Mouse (Mus musculus): Measurements from ENCODE around the gene Tlx1. TPM values are rescaled to one million over a fixed set of nuclear protein-coding genes. Genes with fewer than 3 reads are reported as not detected.

The Tlx1 gene
- polyA plus RNA-seq, 1 experiment from 2014 or later = 7.4 TPM

- peak; percentile 55 for DNase-seq (ENCODE audit: low spot score)
- H3K27ac ChIP-seq = no peak overlapping the region
- H3K36me3 ChIP-seq = no peaks in the 10 kb centered on the region
- 2% methylated on average over 36 of the region's 36 CpGs for WGBS
- H3K27me3 ChIP-seq (ENCODE audit: insufficient read depth, poor library complexity, severe bottlenecking) = peaks cover 99% of the 10 kb centered on the region
- peaks cover 10% of the 10 kb centered on the region; the same call in 1 of the 2 replicates for H3K9me3 ChIP-seq
- H3K4me3 ChIP-seq = peak overlapping the region; percentile 44
- H3K4me1 ChIP-seq (replicated peaks) = peaks cover 48% of the 10 kb centered on the region
These were observed 1.1 kb downstream of the Tlx1 start for GRCm38 (mm10) chr19:45151361-45152182.

- peak overlapping the region; percentile 32 for H3K4me3 ChIP-seq
- H3K27me3 ChIP-seq (ENCODE audit: insufficient read depth, poor library complexity, severe bottlenecking) = peaks cover 99% of the 10 kb centered on the region
- no peaks in the 10 kb centered on the region for H3K36me3 ChIP-seq
- WGBS = 2% methylated on average over 8 of the region's 8 CpGs
- DNase-seq (ENCODE audit: low spot score) = peak; percentile 52
- no peak overlapping the region for H3K27ac ChIP-seq
- H3K9me3 ChIP-seq = peaks cover 10% of the 10 kb centered on the region; the same call in 1 of the 2 replicates
- H3K4me1 ChIP-seq (replicated peaks) = peaks cover 41% of the 10 kb centered on the region
These were observed 1.7 kb downstream of the Tlx1 start for GRCm38 (mm10) chr19:45152183-45152650.

- H3K36me3 ChIP-seq = no peaks in the 10 kb centered on the region
- under 1% methylated on average over 44 of the region's 44 CpGs for WGBS
- no peak overlapping the region for H3K27ac ChIP-seq
- no peaks in the 10 kb centered on the region for H3K9me3 ChIP-seq
- H3K4me1 ChIP-seq (replicated peaks) = peaks cover 41% of the 10 kb centered on the region
- DNase-seq (ENCODE audit: low spot score) = peak; percentile 64
- peak overlapping the region; percentile 32 for H3K4me3 ChIP-seq
- H3K27me3 ChIP-seq (ENCODE audit: insufficient read depth, poor library complexity, severe bottlenecking) = peaks cover 99% of the 10 kb centered on the region
These were observed 3.0 kb downstream of the Tlx1 start for GRCm38 (mm10) chr19:45153311-45154058.

- Histone ChIP-seq H3K9me3 (no peaks in the 10 kb centered on the region), H3K27ac (no peak overlapping the region), H3K27me3 (ENCODE audit: insufficient read depth, poor library complexity, severe bottlenecking) (peaks cover 99% of the 10 kb centered on the region), H3K4me3 (peak overlapping the region; percentile 32), H3K36me3 (no peaks in the 10 kb centered on the region), H3K4me1 (replicated peaks) (peaks cover 41% of the 10 kb centered on the region)
- DNase-seq (ENCODE audit: low spot score) = no peak
- under 1% methylated on average over 24 of the region's 24 CpGs for WGBS
These were observed 3.5 kb downstream of the Tlx1 start for GRCm38 (mm10) chr19:45154059-45154386.

GRCm38 (mm10) chr19:45154521-45154920 is 4.0 kb downstream of the Tlx1 start:
- Histone ChIP-seq H3K27me3 (ENCODE audit: insufficient read depth, poor library complexity, severe bottlenecking) (peaks cover 100% of the 10 kb centered on the region), H3K36me3 (no peaks in the 10 kb centered on the region), H3K9me3 (no peaks in the 10 kb centered on the region), H3K4me3 (peak overlapping the region; percentile 32; the same call in 1 of the 2 replicates), H3K4me1 (replicated peaks) (peaks cover 41% of the 10 kb centered on the region), H3K27ac (no peak overlapping the region)
- peak; percentile 45 for DNase-seq (ENCODE audit: low spot score)
- under 1% methylated on average over 18 of the region's 18 CpGs for WGBS

GRCm38 (mm10) chr19:45155141-45155790 is 4.8 kb downstream of the Tlx1 start:
- Histone ChIP-seq H3K27ac (no peak overlapping the region), H3K36me3 (no peaks in the 10 kb centered on the region), H3K9me3 (no peaks in the 10 kb centered on the region), H3K27me3 (ENCODE audit: insufficient read depth, poor library complexity, severe bottlenecking) (peaks cover 100% of the 10 kb centered on the region), H3K4me3 (no peak overlapping the region), H3K4me1 (replicated peaks) (peaks cover 38% of the 10 kb centered on the region)
- WGBS = 2% methylated on average over 15 of the region's 15 CpGs
- DNase-seq (ENCODE audit: low spot score) = peak; percentile 61

GRCm38 (mm10) chr19:45155791-45156186 is 5.3 kb downstream of the Tlx1 start:
- Histone ChIP-seq H3K4me3 (no peak overlapping the region), H3K9me3 (no peaks in the 10 kb centered on the region), H3K4me1 (replicated peaks) (peaks cover 37% of the 10 kb centered on the region), H3K27me3 (ENCODE audit: insufficient read depth, poor library complexity, severe bottlenecking) (peaks cover 100% of the 10 kb centered on the region), H3K27ac (no peak overlapping the region), H3K36me3 (no peaks in the 10 kb centered on the region)
- peak; percentile 51 for DNase-seq (ENCODE audit: low spot score)
- under 1% methylated on average over 26 of the region's 26 CpGs for WGBS

GRCm38 (mm10) chr19:45156381-45156780 is 5.9 kb downstream of the Tlx1 start:
- H3K4me3 ChIP-seq = no peak overlapping the region
- H3K9me3 ChIP-seq = no peaks in the 10 kb centered on the region
- no peak overlapping the region for H3K27ac ChIP-seq
- H3K36me3 ChIP-seq = no peaks in the 10 kb centered on the region
- DNase-seq (ENCODE audit: low spot score) = no peak
- H3K27me3 ChIP-seq (ENCODE audit: insufficient read depth, poor library complexity, severe bottlenecking) = peaks cover 100% of the 10 kb centered on the region
- 2% methylated on average over 5 of the region's 5 CpGs for WGBS
- peaks cover 33% of the 10 kb centered on the region for H3K4me1 ChIP-seq (replicated peaks)

- no peaks in the 10 kb centered on the region for H3K36me3 ChIP-seq
- no peak overlapping the region for H3K27ac ChIP-seq
- H3K4me3 ChIP-seq = no peak overlapping the region
- peaks cover 100% of the 10 kb centered on the region for H3K27me3 ChIP-seq (ENCODE audit: insufficient read depth, poor library complexity, severe bottlenecking)
- no peak for DNase-seq (ENCODE audit: low spot score)
- WGBS = 7% methylated on average over 4 of the region's 4 CpGs
- H3K9me3 ChIP-seq = no peaks in the 10 kb centered on the region
- peaks cover 29% of the 10 kb centered on the region for H3K4me1 ChIP-seq (replicated peaks)
These were observed 7.7 kb downstream of the Tlx1 start for GRCm38 (mm10) chr19:45158201-45158600.

- peaks cover 22% of the 10 kb centered on the region for H3K4me1 ChIP-seq (replicated peaks)
- WGBS = 1% methylated on average over 20 of the region's 20 CpGs
- no peaks in the 10 kb centered on the region for H3K36me3 ChIP-seq
- peaks cover 100% of the 10 kb centered on the region for H3K27me3 ChIP-seq (ENCODE audit: insufficient read depth, poor library complexity, severe bottlenecking)
- H3K4me3 ChIP-seq = no peak overlapping the region
- H3K27ac ChIP-seq = no peak overlapping the region
- H3K9me3 ChIP-seq = no peaks in the 10 kb centered on the region
- DNase-seq (ENCODE audit: low spot score) = peak; percentile 55
These were observed 8.4 kb downstream of the Tlx1 start for GRCm38 (mm10) chr19:45158896-45159295.

- no peaks in the 10 kb centered on the region for H3K9me3 ChIP-seq
- peaks cover 17% of the 10 kb centered on the region for H3K4me1 ChIP-seq (replicated peaks)
- no peak for DNase-seq (ENCODE audit: low spot score)
- H3K36me3 ChIP-seq = no peaks in the 10 kb centered on the region
- no peak overlapping the region for H3K27ac ChIP-seq
- no peak overlapping the region for H3K4me3 ChIP-seq
- peaks cover 100% of the 10 kb centered on the region for H3K27me3 ChIP-seq (ENCODE audit: insufficient read depth, poor library complexity, severe bottlenecking)
- under 1% methylated on average over 5 of the region's 5 CpGs for WGBS
These were observed 9.0 kb downstream of the Tlx1 start for GRCm38 (mm10) chr19:45159491-45159890.

- no peaks in the 10 kb centered on the region for H3K36me3 ChIP-seq
- WGBS = under 1% methylated on average over 5 of the region's 5 CpGs
- H3K4me3 ChIP-seq = no peak overlapping the region
- no peaks in the 10 kb centered on the region for H3K9me3 ChIP-seq
- no peak overlapping the region for H3K27ac ChIP-seq
- peaks cover 100% of the 10 kb centered on the region for H3K27me3 ChIP-seq (ENCODE audit: insufficient read depth, poor library complexity, severe bottlenecking)
- DNase-seq (ENCODE audit: low spot score) = no peak
- peaks cover 15% of the 10 kb centered on the region for H3K4me1 ChIP-seq (replicated peaks)
These were observed 9.5 kb downstream of the Tlx1 start for GRCm38 (mm10) chr19:45159991-45160390.

All from hindbrain, embryonic 10.5 days (tissue).